Mouse (Mus musculus) ES-E14 (cell line): ENCODE measurements around the gene BC035044. TPM values are rescaled to one million over a fixed set of nuclear protein-coding genes. Genes with fewer than 3 reads are reported as not detected.
A peak's percentile ranks its signal among the peaks of the same experiment; 100 is the strongest.

Experiments used
- DNase-seq: peaks from one replicate; pipeline ENCODE4 v3.0.0-alpha.2; 2013; ENCODE audit warnings: low read depth, low spot score
- H3K27ac ChIP-seq: 2 replicates; pipeline ENCODE4 v1.5.1; 2012; ENCODE audit warnings: low read depth, mild to moderate bottlenecking, low read length, moderate library complexity, mixed read lengths; ENCODE audit not compliant: poor library complexity, insufficient read depth, severe bottlenecking
- H3K36me3 ChIP-seq: 2 replicates; pipeline ENCODE4 v1.6.1; 2012; ENCODE audit warnings: mild to moderate bottlenecking, low read length, moderate library complexity, mixed read lengths; ENCODE audit not compliant: control insufficient read depth, poor library complexity, insufficient read depth, severe bottlenecking
- H3K4me1 ChIP-seq, 2 experiments: fragments of 150-350 bp in 1 of 2; sonication (generic) in 1 of 2; 2 replicates each; pipeline ENCODE4 v1.6.1; 2012; ENCODE audit warnings: low read length in 2 of 2, mild to moderate bottlenecking in 1 of 2, mixed read lengths in 1 of 2; ENCODE audit not compliant: control insufficient read depth in 2 of 2, insufficient read depth in 2 of 2, poor library complexity in 1 of 2
- H3K4me3 ChIP-seq, 2 experiments: fragments of 150-350 bp in 1 of 2; sonication (generic) in 1 of 2; 2 replicates each; pipeline ENCODE4 v1.5.1; 2012; ENCODE audit warnings: low read length in 2 of 2, low read depth in 1 of 2, mild to moderate bottlenecking in 1 of 2, mixed read lengths in 1 of 2; ENCODE audit not compliant: insufficient read depth in 1 of 2, poor library complexity in 1 of 2, severe bottlenecking in 1 of 2
- H3K9ac ChIP-seq: 2 replicates; pipeline ENCODE4 v1.6.1; 2012; ENCODE audit warnings: low read depth, mild to moderate bottlenecking, low read length, mixed read lengths; ENCODE audit not compliant: poor library complexity, insufficient read depth, severe bottlenecking
- H3K9me3 ChIP-seq: fragments of 150-350 bp; sonication (generic); 2 replicates; pipeline ENCODE4 v1.6.1; 2012; ENCODE audit warnings: low read depth, mild to moderate bottlenecking, low read length; ENCODE audit not compliant: control insufficient read depth, insufficient read depth
- CHD2 ChIP-seq: IDR thresholded peaks from 2 replicates; pipeline ENCODE4 v1.6.1; 2014; ENCODE audit warnings: mild to moderate bottlenecking, low read depth, low read length, inconsistent platforms
- HCFC1 ChIP-seq: IDR thresholded peaks from 2 replicates; pipeline ENCODE4 v1.6.1; 2012; ENCODE audit warnings: low read length, inconsistent platforms, borderline replicate concordance; ENCODE audit not compliant: insufficient read depth
- MAFK ChIP-seq: IDR thresholded peaks from 2 replicates; pipeline ENCODE4 v1.6.1; 2014; ENCODE audit warnings: mild to moderate bottlenecking, low read depth, low read length, inconsistent platforms; ENCODE audit not compliant: insufficient read depth
- ZC3H11A ChIP-seq: IDR thresholded peaks from 2 replicates; pipeline ENCODE4 v1.6.1; 2012; ENCODE audit warnings: low read depth, mild to moderate bottlenecking, inconsistent platforms, low read length, borderline replicate concordance
- ZNF384 ChIP-seq: IDR thresholded peaks from 2 replicates; pipeline ENCODE4 v1.6.1; 2012; ENCODE audit warnings: low read depth, low read length, inconsistent platforms
- in situ Hi-C, 2 experiments: fragments of 600-800 bp; cut with MboI; formaldehyde crosslinking; loops; one replicate each; pipeline ENCODE4 v1.15.1; 2025; ENCODE audit warnings: low sequenced_read_pairs in 2 of 2, inconsistent platforms in 1 of 2; ENCODE audit not compliant: unreplicated experiment in 2 of 2
- total RNA-seq: library from RNA; depleted of rRNA; stranded (reverse); fragments of 300-350 nt; gene quantifications from 2 replicates; pipeline ENCODE4 v1.2.3, GENCODE M21; 2012

The BC035044 gene
- total RNA-seq, 1 experiment = not detected

- H3K4me3 ChIP-seq = 0 out of 4 replicates have a peak overlapping the region, but pooled peaks of 1 of the 2 experiments have one; percentile 72
- no peak for DNase-seq
- no peak for TF ChIP-seq ZC3H11A
- no peak for TF ChIP-seq HCFC1
- TF ChIP-seq MAFK = no peak
- H3K9me3 ChIP-seq = no peaks in the 10 kb centered on the region
- peaks cover 0 to 5% of the 10 kb centered on the region in 2 experiments; a peak in 2 of 4 replicates for H3K4me1 ChIP-seq
- H3K9ac ChIP-seq = no peak overlapping the region
- H3K27ac ChIP-seq = no peak overlapping the region
- no peaks in the 10 kb centered on the region for H3K36me3 ChIP-seq
- in situ Hi-C loops = no loop called here
Observed at GRCm38 (mm10) chr6:128844586-128845080, 46.3 kb downstream of the BC035044 start.

GRCm38 (mm10) chr6:128844131-128844530, 46.8 kb downstream of the BC035044 start:
- in situ Hi-C loops = no loop called here
- H3K4me1 ChIP-seq = peaks cover 0 to 5% of the 10 kb centered on the region in 2 experiments; a peak in 2 of 4 replicates
- no peak for TF ChIP-seq CHD2
- H3K9me3 ChIP-seq = no peaks in the 10 kb centered on the region
- no peak overlapping the region; the same call in 1 of the 2 replicates for H3K27ac ChIP-seq
- no peak for DNase-seq
- H3K4me3 ChIP-seq = peak overlapping the region in 1 of 2 experiments; percentile 72; a peak in 1 of 4 replicates
- H3K9ac ChIP-seq = peak overlapping the region; percentile 34; the same call in 1 of the 2 replicates
- no peaks in the 10 kb centered on the region for H3K36me3 ChIP-seq

- Histone ChIP-seq H3K9me3 (no peaks in the 10 kb centered on the region), H3K36me3 (no peaks in the 10 kb centered on the region), H3K27ac (peak overlapping the region; percentile 35; the same call in 1 of the 2 replicates), H3K9ac (peak overlapping the region; percentile 42), H3K4me1 (peaks cover 0 to 5% of the 10 kb centered on the region in 2 experiments; a peak in 2 of 4 replicates), H3K4me3 (peak overlapping the region; percentile 56 to 72)
- 0 out of 2 replicates have a peak, but pooled peaks have one; percentile 5 for TF ChIP-seq HCFC1
- no peak for TF ChIP-seq ZC3H11A
- in situ Hi-C loops = no loop called here
- peak; percentile 81 for DNase-seq
Observed at GRCm38 (mm10) chr6:128843479-128843992, 47.4 kb downstream of the BC035044 start.

- peak overlapping the region; percentile 81 for H3K9ac ChIP-seq
- no peaks in the 10 kb centered on the region for H3K9me3 ChIP-seq
- peaks cover 0 to 5% of the 10 kb centered on the region in 2 experiments; a peak in 2 of 4 replicates for H3K4me1 ChIP-seq
- H3K27ac ChIP-seq = peak overlapping the region; percentile 35; the same call in 1 of the 2 replicates
- TF ChIP-seq CHD2 (0 out of 2 replicates have a peak, but pooled peaks have one; percentile 21), MAFK (peak; percentile 83), ZNF384 (no peak), HCFC1 (0 out of 2 replicates have a peak, but pooled peaks have one; percentile 7), ZC3H11A (no peak)
- H3K4me3 ChIP-seq = peak overlapping the region; percentile 80 to 85
- in situ Hi-C loops = no loop called here
- DNase-seq = peak; percentile 83
- H3K36me3 ChIP-seq = no peaks in the 10 kb centered on the region
Observed at GRCm38 (mm10) chr6:128842945-128843478, 47.9 kb downstream of the BC035044 start.
